Mouse (Mus musculus) heart, adult 9 months (tissue): ENCODE results near the gene Zdhhc16.

ENCODE experiments used
- DNase-seq, 2 experiments: peaks; one replicate each; pipeline ENCODE4 v3.0.0; 2022; ENCODE audit warnings: low spot score in 2 of 2

Gene Zdhhc16

DNA sequence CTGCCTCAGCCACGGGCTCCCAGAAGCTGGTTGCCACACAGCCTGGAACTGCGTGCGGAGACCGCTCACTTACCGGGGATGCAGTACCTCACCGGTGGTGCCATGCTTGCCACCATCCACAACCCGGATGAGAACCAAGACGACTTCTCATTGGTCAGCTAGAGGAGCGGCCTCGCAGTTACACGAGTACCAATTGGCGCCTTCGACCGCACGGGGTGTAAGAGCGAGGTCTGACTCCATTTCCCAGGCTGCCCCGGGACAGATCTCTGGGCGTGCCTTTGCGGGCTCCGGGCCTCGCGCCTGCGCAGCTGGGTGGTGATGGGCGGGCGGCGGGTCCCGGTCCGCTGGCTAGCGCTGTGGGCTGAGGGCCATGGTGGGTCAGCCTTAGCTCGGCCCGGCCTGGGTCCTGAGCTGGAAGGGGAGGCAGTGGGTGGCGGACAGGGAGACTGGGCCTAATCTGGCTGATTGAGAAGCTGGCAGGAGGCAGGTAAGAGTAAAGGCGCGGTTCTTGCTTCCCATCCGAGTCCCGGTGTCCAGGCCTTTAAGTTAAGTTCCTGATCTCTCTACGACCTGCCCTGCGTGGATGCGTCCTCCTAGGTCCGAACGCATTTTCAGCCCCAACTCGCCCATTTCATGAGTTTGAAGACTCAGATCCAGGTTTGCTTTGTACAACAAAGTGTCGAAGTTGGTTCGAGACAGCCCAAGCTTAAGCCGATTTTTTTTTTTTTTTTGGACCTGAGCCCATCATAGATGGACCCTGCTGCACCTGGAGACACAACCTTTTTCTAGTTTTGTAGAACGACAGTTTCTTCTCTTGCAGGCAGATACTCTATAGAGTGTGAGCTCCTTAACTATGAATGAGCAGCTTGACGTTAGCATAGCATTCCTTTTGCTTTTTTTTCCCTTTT is at the start of gene Zdhhc16, which contains the start of gene Exosc1:
Gene Zdhhc16 (plus strand): TSS at position 302 of the 908 bp plus-strand sequence.
Gene Exosc1 (minus strand): TSS at position 245 of the 908 bp plus-strand sequence.
- DNase-seq = peak; percentile 99 to 100

DNA sequence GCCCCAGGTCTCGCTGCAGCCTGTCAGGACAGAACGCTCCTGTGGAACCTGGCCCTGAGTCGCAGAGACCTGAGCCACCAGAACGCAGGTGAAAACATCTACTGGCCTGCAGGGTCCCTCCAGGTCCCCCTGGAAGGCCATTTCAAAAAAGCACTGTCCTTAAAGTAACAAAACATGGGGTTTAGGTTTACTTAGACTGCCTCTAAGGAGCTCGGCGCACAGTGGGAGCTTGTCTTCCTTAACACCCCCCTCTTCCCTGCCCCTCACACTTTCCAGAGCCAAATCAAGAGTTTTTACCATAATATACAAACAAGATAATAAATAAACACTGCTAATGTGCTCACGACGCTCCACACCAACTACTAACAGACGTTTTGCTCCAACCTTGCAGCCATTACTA is 49.4 kb upstream of the Zdhhc16 start:
- no peak for DNase-seq

DNA sequence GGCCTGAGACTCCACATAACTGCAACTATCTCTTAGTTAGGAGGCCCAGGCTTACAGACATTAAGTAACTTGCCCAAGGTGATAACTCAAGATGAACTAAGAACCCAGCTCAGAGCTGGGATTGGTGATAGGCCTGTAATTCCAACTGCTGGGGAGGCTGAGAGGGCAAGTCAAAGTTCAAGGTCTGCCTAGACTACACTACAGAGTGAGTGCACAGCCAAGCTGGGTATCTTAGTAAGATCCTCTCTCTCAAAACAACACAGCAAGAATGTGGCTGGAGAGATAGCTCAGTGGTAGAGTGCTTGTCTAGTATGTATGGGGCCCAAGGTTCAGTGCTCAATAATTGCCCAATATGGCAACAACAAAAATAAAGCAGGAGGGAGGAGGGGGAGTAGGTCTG is 45.1 kb upstream of the Zdhhc16 start:
- DNase-seq = no peak

DNA sequence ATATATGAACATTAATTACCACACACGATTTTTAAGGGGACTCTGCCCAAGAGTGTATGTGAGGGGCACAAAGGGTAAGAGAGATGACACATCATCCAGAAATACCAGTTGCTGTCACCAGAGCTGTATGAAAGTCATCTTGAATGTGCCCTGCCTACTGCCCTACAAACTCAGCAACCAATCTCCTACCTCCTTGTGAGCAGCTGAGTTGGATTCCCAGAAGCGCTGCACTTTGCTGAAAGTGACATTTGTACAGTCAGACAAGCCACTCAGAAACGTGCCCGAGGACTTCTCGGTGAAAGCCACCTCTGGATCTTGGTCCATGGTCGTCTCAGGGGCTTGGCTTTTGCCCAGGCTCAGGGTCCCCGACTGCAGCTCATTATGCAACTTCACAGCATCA is 38.3 kb upstream of the Zdhhc16 start:
- DNase-seq = peak in 1 of 2 experiments; percentile 31

DNA sequence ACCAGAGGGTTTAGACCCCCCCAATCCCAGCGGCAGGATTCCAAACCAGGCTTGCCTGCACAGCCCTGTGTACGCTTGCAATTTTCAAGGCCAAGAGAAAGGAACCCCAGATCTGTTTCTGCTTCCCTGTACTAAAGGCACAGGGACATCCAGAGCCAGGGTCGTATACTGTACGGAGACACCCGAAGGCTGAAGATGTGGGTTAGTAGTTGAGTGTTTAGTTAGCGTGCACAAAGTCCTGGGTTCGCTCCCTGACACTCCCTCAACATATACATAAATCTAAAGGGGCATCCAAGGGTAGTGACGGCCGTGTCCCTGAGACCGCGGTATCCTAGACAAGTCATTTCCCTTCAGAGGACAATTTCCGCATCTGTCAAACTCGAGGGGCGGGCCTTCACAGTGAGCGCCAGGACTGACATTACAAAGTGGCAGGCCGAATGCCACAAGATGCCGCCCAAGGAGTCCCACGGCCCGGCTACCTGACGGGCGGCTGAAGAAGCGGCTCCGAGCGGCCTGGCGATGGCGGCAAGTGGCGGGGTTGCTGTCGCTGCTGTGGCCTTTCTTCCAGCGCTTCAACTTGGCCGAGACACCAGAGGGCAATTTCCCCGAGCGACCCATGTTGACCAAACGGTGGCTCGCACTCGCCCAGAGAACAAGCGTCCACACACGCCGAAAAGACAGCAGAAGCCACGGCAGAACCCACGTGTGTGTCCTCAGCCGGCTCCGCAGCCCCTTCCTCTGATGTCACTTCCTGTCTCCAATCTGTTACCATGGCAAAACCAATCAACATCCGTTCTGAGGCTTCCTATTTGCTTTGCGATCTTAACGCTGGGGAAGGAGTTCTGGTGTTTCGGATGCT is 37.6 kb upstream of the Zdhhc16 start, which contains the start of gene Rrp12:
Gene Rrp12 (minus strand): TSS at position 714 of the 859 bp plus-strand sequence.
- DNase-seq = peak; percentile 87 to 89

DNA sequence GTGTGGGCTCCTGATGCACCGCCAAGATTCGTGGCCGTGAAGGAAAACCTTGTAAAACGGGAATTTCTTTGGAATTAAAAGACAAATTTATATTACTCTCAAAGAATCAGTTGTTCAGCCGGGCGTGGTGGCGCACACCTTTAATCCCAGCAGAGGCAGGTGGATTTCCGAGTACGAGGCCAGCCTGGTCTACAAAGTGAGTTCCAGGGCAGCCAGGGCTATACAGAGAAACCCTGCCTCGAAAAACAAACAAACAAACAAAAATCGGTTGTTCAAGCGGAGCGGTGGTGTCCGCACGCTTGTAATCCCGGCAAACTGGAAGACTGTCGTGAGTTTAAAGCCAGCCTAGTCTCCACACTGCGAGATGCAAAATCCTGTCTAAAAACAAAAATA is 37.0 kb upstream of the Zdhhc16 start:
- no peak for DNase-seq

DNA sequence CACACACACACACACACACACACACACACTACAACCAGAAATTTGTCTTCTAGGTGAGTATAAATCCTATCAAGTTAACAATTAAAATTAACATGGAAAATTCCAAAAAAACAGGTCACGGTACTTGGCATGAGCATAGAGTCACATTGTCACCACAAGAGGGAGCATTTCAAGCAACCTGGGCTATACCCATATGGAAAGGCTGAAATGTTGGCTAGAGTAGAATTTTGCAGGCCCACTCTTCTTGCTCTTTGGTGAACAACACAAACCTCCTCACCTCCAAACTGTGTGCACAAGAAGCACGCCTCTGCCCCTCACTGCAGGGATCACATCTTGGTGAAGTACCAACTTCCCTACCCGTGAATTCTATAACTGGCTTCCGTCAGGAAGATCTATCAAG is 34.4 kb upstream of the Zdhhc16 start:
- peak in 1 of 2 experiments; percentile 13 for DNase-seq

DNA sequence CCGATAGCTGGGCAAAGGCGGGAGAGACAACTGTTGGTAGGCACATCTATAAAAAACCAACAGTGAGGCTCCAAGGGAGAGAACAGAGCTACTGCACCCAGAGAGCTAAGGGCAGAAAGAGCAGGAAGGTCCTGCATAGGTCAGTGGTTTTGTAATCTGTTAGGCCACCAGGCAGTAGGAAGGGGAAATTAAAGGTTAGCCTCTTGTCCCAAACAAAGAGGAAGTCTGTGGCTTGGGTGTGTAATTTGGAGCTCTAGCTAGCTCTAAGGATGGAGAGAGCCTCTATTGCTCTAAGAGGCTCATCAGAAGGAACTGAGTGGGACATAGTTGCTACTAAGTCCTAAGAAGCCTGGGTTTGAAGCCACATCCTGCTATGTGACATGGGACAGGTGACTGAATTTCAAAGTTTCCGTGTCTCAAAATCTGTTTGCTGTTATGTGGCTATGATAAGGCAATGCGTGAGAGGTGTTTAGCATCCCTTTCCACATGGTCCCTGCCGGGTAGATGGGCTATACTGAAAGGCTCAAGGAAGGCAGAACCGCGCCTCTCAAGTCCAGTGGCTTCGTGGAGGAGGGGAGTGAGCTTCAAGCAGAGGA is 32.7 kb upstream of the Zdhhc16 start:
- no peak for DNase-seq

DNA sequence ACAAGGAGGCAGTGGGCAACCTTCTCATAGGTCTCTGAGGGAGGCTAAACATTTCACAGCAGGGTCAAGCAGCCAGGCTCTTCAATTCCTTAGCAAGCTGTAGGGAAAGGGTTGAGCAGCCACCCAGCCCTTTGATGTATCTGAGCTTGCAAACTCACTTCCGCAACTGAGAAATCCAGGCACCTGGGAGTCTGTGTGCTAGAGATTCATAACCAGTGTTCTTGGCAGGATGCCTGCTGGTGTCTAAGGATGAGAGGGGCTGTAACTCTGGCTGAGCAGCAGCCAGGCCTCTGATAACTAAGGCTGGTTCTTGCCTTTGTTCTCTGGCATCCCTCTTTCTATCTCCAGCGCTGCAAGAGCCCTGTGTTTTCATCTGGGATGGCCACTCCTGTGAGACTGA is 31.6 kb upstream of the Zdhhc16 start:
- no peak for DNase-seq

DNA sequence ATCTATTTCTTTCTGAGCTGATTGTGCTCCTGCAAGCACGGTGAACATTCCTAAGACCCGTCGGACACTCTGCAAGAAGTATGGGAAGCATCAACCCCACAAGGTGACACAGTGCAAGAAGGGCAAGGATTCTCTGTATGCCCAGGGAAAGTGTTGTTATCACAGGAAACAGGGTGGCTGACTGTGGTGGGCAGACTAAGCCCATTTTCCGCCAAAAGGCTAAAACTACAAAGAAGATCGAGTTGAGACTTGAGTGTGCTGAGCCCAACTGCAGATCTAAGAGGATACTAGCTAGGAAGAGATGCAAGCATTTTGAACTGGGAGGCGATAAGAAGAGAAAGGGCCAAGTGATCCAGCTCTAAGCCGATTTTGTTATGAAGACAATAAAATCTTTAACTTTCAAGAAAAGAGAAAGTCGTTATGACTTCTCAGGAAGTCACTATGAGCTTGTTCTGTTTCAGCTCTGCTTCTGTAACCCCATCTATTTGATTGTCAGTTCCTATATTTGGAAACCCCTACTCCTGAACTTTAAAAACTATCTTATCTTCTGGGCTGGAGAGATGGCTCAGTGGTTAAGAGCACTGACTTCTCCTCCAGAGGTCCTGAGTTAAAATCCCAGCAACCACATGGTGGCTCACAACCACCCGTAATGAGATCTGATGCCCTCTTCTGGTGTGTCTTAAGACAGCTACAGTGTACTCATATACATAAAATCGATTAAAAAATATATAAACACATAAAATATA is 30.3 kb upstream of the Zdhhc16 start:
- DNase-seq = no peak

DNA sequence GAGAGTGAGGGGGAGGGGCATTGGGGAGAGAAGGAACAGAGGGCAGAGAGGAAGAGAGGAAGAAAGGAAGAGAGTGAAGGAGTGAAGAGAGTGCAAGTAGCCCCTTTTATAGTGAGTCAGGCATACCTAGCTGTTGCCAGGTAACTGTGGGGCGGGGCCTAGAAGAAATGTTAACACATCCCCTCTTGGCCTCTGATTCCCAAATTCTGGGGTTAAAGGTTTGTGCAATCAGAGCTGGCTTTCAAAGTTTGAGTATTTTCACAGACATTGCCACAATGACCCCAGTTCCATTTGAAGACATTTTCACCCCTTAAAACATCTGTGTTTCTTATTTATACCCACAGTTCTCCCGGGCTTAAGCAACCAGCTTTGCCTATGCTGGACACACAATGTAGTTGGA is 28.0 kb upstream of the Zdhhc16 start:
- no peak for DNase-seq

DNA sequence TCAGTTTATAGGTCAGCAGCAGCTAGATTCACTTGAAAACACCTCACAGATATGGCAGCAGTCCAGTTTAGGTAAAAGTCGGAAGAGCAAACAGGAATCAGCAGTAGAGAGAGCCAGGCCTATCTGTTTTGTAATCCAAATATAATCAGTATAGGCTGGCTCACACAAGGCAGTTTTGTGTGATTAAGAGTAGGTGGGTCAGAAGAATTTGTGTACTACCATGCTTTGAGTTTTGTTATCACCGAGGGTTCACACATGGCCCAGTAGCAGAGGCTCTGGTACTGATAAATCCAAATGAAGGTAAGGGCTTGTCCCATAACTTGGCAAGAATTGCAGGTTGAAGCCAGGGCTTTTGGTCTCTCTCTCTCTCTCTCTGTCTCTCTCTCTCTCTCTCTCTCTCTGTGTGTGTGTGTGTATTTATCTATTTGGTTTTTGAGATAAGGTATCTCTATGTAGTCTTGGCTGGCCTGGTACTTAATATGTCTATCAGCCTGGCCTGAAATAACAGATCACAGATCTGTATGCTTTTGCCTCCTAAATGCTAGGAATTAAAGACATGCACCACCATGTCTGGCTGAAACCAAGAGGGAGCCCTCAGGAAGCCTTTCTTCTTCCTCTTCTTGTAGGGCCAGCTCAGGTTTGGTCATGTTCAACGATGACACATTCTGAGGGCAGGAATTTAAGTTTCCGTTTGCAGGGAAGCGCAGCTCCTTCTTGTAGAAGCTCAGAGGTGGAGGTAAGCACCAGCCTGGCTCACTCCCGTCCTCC is 26.8 kb upstream of the Zdhhc16 start:
- DNase-seq = no peak

DNA sequence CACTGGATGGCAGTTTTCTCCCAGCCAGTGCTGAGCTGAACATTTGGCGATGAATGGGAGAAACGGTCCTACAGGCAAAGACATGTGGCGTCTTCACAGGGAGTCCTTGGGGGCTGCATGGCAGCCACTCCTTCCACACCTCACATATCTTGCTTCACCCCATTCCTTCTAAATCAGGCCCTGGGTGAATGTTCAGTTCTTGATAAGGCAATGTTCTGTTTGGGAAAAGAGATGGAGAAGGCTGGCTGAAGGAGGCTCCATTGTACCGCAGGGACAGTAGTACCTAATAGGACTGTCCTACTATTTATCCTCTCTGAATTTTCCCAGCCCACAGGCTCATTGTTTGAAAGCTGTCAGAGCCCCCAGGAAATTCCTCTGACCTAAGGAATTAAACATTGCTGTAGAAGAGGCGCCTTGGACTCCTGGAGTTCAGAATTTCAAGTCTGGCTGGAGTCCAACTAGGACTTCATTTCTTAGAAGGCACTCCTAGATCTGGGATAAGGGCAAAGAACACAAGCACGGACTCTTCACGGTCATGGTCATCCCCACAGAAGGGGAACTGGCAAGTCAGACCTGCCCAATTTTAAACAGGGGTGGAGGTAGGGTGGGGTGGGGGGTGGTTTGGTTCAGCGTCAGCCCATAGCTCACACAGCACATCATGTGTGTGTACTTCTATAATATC is 26.1 kb upstream of the Zdhhc16 start:
- DNase-seq = no peak

DNA sequence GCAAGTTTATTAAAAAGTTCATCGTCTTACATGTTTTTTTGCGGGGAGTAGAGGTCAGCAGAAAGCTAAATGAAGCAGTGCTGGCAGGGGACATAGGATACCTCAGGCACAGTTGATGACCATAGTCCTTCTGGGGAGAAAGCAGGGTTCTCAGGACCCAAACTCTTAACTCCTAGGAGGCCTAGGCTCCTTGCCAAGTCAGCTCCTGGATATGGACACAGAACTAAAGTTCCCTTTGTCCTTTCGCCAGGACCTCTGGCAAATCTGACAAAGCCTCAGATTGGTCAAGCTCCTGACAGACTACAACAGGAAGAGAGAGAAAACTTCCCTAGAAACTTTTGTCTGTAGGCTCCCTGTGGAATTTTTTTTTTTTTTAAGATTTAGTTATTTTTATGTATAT is 24.5 kb upstream of the Zdhhc16 start:
- DNase-seq = no peak

DNA sequence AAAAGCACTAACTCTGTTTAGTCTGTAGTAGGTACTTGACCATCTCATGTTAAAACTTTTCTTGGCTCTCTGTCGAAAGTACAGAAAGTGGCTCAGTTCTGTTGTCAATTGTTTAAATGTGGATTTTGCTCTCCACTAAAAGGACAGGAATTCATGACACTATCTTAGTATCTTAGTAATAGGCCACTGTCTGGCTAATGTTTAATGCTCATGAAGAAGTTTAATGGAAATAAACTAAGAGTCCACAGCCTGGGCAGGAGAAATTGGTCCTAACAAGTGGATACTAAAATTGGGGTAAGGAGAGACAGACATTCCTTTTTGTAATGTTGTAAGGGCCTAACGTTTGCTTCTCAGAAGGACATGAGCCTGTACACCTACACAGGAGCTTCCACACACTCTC is 22.9 kb upstream of the Zdhhc16 start:
- DNase-seq = no peak

DNA sequence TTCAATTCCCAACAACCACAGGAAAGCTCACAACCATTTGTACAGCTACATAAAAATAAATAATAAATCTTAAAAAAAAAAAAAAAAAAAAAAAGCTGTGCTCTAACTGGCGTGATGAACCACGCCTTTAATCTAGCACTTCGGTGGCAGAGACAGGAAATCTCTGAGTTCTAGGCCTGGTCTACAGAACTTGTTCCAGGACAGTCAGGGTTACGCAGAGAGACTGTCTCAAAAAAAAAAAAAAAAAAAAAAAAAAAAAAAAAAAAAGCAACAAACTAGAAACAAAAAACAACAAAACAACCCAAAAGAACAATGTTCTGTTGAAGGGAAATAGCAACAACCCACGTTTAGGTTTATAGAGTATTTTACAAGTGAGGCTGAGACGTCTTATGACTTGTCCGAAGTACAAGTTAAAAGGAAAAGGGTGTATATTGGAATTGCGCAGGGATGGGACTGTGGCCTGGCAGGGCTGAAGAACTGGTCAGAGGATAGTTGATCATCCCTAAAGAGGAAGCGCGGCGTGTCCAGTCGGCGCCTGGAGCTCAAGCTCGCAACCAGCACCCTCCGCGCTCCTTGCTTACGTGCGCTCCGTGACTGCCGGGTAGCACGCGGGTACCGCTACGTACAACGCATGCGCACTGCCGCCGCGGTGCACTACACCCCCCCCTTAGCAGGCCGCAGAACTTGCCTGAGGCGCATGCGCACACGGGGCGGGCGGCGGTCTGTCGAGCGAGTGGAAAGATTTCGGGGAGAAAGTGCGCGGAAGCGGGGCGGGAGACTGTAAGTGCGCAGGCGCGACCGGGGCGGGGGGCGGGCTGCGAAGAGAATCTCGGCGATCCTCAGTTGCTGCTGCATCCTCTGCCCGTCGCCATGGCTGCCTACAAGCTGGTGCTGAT is 21.9 kb upstream of the Zdhhc16 start, which contains the start of gene Pgam1:
Gene Pgam1 (plus strand): TSS at position 746 of the 896 bp plus-strand sequence.
- peak; percentile 95 to 97 for DNase-seq

DNA sequence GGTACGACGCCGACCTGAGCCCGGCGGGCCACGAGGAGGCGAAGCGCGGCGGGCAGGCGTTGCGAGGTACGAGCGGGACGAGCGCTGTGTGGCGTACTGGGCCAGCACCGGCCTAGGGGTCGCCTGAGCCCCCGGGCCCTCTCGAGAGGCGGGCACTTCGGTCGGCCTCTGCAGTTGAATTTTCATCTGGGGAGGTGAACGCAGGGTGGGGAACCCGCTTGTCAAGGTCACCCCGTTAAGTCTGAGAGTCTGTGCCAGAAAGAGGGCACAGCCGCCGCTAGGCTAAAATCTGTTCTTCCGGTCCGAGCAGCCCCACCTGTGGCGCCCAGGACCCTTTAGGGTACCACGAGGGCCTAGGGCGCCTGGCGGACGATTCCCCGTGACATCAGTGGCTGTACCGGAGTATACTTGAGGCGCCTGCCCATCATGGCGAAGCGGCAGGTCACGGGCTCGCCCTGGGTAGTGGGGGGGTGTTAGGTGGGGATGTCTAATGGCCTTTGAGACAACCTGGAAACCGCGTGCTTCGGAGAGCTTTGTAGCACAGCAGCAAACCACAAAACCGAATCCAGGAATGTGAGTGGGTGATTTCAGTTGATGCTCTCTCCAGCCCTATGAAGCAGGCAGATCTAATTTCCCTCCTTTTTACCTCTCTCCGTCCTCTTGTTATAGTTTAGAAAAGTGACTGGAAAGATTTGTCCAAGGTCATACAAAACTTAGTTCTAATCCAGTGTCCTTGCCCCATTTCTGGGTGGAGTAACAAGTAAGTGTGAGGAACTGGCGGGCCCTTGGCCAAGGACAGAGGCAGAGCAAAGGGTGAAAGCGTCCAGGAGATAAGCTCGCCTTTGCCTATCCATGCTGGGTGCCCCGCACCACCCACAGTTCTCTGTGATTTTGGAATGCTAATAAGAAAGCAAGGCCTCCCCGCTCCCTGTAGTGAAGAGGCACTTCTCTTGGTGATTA is 20.9 kb upstream of the Zdhhc16 start:
- peak; percentile 21 to 44 for DNase-seq
